ENCODE assay signal across 26 mouse cellular contexts in the genomic region with DNA sequence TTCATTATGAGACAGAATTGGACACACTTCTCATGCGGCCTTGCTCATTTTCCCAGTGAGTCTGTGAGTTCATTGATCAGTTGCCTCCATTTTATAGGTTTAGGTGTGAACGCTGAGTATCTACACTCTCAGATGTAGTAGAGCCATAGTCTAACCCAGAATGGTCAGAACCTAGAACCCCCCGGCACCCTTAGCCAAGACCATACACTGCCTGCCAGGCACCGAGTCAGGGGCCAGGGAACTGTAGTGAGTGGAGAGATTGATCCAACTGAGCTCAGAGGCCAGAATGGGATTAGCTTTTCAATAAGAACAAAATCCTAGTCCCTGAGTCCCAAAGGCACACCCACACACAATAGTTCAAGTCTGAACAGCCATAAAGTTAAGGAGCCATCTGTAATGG.
DNase-seq lines count a peak whose midpoint lies in the region; ATAC-seq and TF ChIP-seq lines count a peak whose summit lies in the region.
"Had no signal": no experiment of that assay in that cellular context is flagged by ENCODE, and none has a peak within 500 bp of the region (broad histone marks: within the 10 kb centered on the region; RNA-seq: fewer than 3 reads in every experiment).

No protein-coding gene starts in this region.

- DNase-seq in heart, adult 11 months: peak; percentile 80
- no peak for DNase-seq in thymus, adult 2 months
- no peak for DNase-seq in thymus, adult 18-20 months
- no peak for DNase-seq in layer of hippocampus, adult 9-11 months
- no peak for DNase-seq in left cerebral cortex, adult 2 months (ENCODE audit: extremely low spot score in 1 of 2, low spot score in 2 of 2)
- no peak for DNase-seq in adrenal gland, postnatal 10 days
- DNase-seq: adrenal gland, postnatal 25 days; cerebellum, adult 11-12 months; cerebellum, postnatal 10 days; gastrocnemius, adult 2 months; kidney, adult 18-20 months; liver; lung, adult 2 months; lung, postnatal 10 days had no signal

- H3K9ac ChIP-seq in heart, embryonic 11.5 days (ENCODE audit: low read depth, low read length): no peak overlapping the region
- no peak overlapping the region for H3K9ac ChIP-seq in limb, embryonic 12.5 days (replicated peaks)
- H3K9ac ChIP-seq: heart, embryonic 12.5 days; hindbrain, embryonic 15.5 days; liver, embryonic 14.5 days; midbrain, embryonic 15.5 days had no signal

- H3K4me2 ChIP-seq in heart, embryonic 11.5 days: no peak overlapping the region
- H3K4me2 ChIP-seq in limb, embryonic 12.5 days: peak overlapping the region; percentile 48; the same call in 1 of the 2 replicates
- H3K4me2 ChIP-seq: heart, embryonic 12.5 days; hindbrain, embryonic 15.5 days had no signal

- no peak overlapping the region for H3K27ac ChIP-seq in heart, embryonic 11.5 days (ENCODE audit: low read depth, low read length)
- peak overlapping the region; percentile 83 for H3K27ac ChIP-seq in thymus, adult 2 months (ENCODE audit: control insufficient read depth, insufficient read depth, low read length)
- H3K27ac ChIP-seq in limb, embryonic 12.5 days: peak overlapping the region; percentile 83
- H3K27ac ChIP-seq in left cerebral cortex, adult 2 months: no peak overlapping the region
- H3K27ac ChIP-seq: forebrain, embryonic 10.5 days; liver, embryonic 14.5 days; midbrain, embryonic 10.5 days; midbrain, embryonic 15.5 days had no signal

- no peaks in the 10 kb centered on the region for H3K27me3 ChIP-seq in heart, embryonic 11.5 days (ENCODE audit: control insufficient read depth, insufficient read depth, low read length)
- no peaks in the 10 kb centered on the region for H3K27me3 ChIP-seq in thymus, adult 2 months (ENCODE audit: control insufficient read depth, insufficient read depth, low read length)
- H3K27me3 ChIP-seq in limb, embryonic 12.5 days: no peaks in the 10 kb centered on the region
- H3K27me3 ChIP-seq: heart, embryonic 12.5 days; hindbrain, embryonic 15.5 days; midbrain, embryonic 15.5 days; neural tube, embryonic 12.5 days; Patski had no signal

- ATAC-seq in heart, embryonic 11.5 days (replicated peaks; ENCODE audit: insufficient number of reproducible peaks, low FRiP score, low TSS enrichment): no peak
- peak; percentile 66; the same call in 1 of the 2 replicates for ATAC-seq in limb, embryonic 12.5 days (ENCODE audit: insufficient number of reproducible peaks, insufficient read depth, low FRiP score, low TSS enrichment, low read depth)
- ATAC-seq: forebrain, embryonic 16.5 days; inflammation-experienced regulatory T-cells, adult 6 months; midbrain, embryonic 15.5 days had no signal

- H3K9me3 ChIP-seq in heart, embryonic 11.5 days (replicated peaks; ENCODE audit: control insufficient read depth, low read length): no peaks in the 10 kb centered on the region
- no peaks in the 10 kb centered on the region for H3K9me3 ChIP-seq in limb, embryonic 12.5 days
- H3K9me3 ChIP-seq: forebrain, embryonic 10.5 days; heart, embryonic 12.5 days; hindbrain, embryonic 15.5 days; midbrain, embryonic 10.5 days; midbrain, embryonic 15.5 days; neural tube, embryonic 12.5 days had no signal

- TF ChIP-seq CTCF in thymus, adult 2 months (IDR thresholded peaks at IDR 0.05; ENCODE audit: borderline replicate concordance, control insufficient read depth, extremely low read depth, insufficient read depth, low read length, poor library complexity): no peak
- no peak for TF ChIP-seq CTCF in left cerebral cortex, adult 2 months (IDR thresholded peaks at IDR 0.05)

- no peak for TF ChIP-seq POLR2A in thymus, adult 2 months (IDR thresholded peaks at IDR 0.05; ENCODE audit: control insufficient read depth, extremely low read depth, insufficient read depth, low read length, poor library complexity)

- H3K4me1 ChIP-seq in heart, embryonic 11.5 days (ENCODE audit: control insufficient read depth, insufficient read depth, low read length): peaks cover 10% of the 10 kb centered on the region
- peaks cover 19% of the 10 kb centered on the region for H3K4me1 ChIP-seq in thymus, adult 2 months (replicated peaks; ENCODE audit: control insufficient read depth, insufficient read depth, low read length)
- peaks cover 31% of the 10 kb centered on the region for H3K4me1 ChIP-seq in limb, embryonic 12.5 days (replicated peaks)

- no peaks in the 10 kb centered on the region for H3K36me3 ChIP-seq in heart, embryonic 11.5 days (ENCODE audit: control insufficient read depth, insufficient read depth, low read length)
- no peaks in the 10 kb centered on the region for H3K36me3 ChIP-seq in thymus, adult 2 months (ENCODE audit: control insufficient read depth, insufficient read depth, low read length)
- H3K36me3 ChIP-seq in limb, embryonic 12.5 days: peaks cover 8% of the 10 kb centered on the region; the same call in 1 of the 2 replicates
- H3K36me3 ChIP-seq: forebrain, embryonic 10.5 days; hindbrain, embryonic 15.5 days; midbrain, embryonic 10.5 days; midbrain, embryonic 15.5 days; neural tube, embryonic 12.5 days had no signal

- WGBS in heart, embryonic 11.5 days (ENCODE audit: insufficient replicate concordance): 87% methylated on average over 4 of the region's 4 CpGs
- WGBS in thymus, adult 2 months: 98% methylated on average over 4 of the region's 4 CpGs
- 72% methylated on average over 4 of the region's 4 CpGs for WGBS in limb, embryonic 12.5 days

- intact Hi-C loops in left cerebral cortex, adult 2 months (cut with DNase I): no loop called here

- no peak overlapping the region for H3K4me3 ChIP-seq in heart, embryonic 11.5 days (ENCODE audit: low read depth, low read length)
- H3K4me3 ChIP-seq in thymus, adult 2 months (ENCODE audit: control insufficient read depth, insufficient read depth, low read length): no peak overlapping the region
- H3K4me3 ChIP-seq in limb, embryonic 12.5 days (replicated peaks): no peak overlapping the region
- no peak overlapping the region for H3K4me3 ChIP-seq in left cerebral cortex, adult 2 months
- H3K4me3 ChIP-seq: forebrain, embryonic 10.5 days; heart, embryonic 12.5 days; hindbrain, embryonic 15.5 days; midbrain, embryonic 10.5 days; midbrain, embryonic 15.5 days; neural tube, embryonic 12.5 days had no signal

Comparison
In these comparisons a context has a peak if more than half of its experiments do, and no peak if none do; other contexts are left out.
1. H3K27ac ChIP-seq: peak in thymus, adult 2 months (single experiment) and limb, embryonic 12.5 days (single experiment); none in heart, embryonic 11.5 days (single experiment) and left cerebral cortex, adult 2 months (single experiment).